Mouse (Mus musculus) ES-Bruce4 (cell line): ENCODE measurements around the gene Cela3b.

Experiments
- CTCF ChIP-seq: IDR thresholded peaks from one replicate; pipeline ENCODE4 v1.8.1; 2011; ENCODE audit warnings: low read depth, low read length
- EP300 ChIP-seq: IDR thresholded peaks from 2 replicates; pipeline ENCODE4 v1.6.1; 2011; ENCODE audit warnings: low read depth, low read length; ENCODE audit not compliant: insufficient read depth
- POLR2A ChIP-seq: IDR thresholded peaks from one replicate; pipeline ENCODE4 v1.8.1; 2011; ENCODE audit warnings: low read length; ENCODE audit not compliant: insufficient read depth

GRCm38 (mm10) chr4:137441332-137441731 lies 11.0 kb upstream of the Cela3b start:
- TF ChIP-seq EP300: no peak
- no peak for TF ChIP-seq POLR2A
- peak; percentile 32 for TF ChIP-seq CTCF
